Mouse (Mus musculus) kidney, adult 2 months (tissue): ENCODE data around the gene Map2k1.
A peak's percentile ranks its signal among the peaks of the same experiment; 100 is the strongest.

Source experiments
- CTCF ChIP-seq: fragments of 200-500 bp; conservative IDR thresholded peaks from 2 replicates; pipeline ENCODE4 v1.5.1; 2011; ENCODE audit warnings: low read depth, mild to moderate bottlenecking, control low read depth, low read length, moderate library complexity, mixed read lengths; ENCODE audit not compliant: insufficient read depth, insufficient read length
- POLR2A ChIP-seq: fragments of 200-500 bp; IDR thresholded peaks from one replicate; pipeline ENCODE4 v1.6.1; 2011; ENCODE audit warnings: low read depth, low read length, control low read depth

- TF ChIP-seq POLR2A (no peak), CTCF (peak; percentile 30)
Observed at GRCm38 (mm10) chr9:64178610-64178973, 74.8 kb downstream of the Map2k1 start.
